Mouse (Mus musculus) splenic B cell, adult 2 months (primary cell): ENCODE data around the gene Gspt2.
"Not testable (repeated sequence)": the region's sequence is repeated elsewhere in the genome, so short reads cannot be mapped to it uniquely, and the experiment has no call there.

ENCODE experiments used
- DNase-seq: peaks from one replicate; pipeline ENCODE4 v3.0.0-alpha.2; 2011; ENCODE audit warnings: low read depth, low spot score
- H3K27me3 ChIP-seq: 2 replicates; pipeline ENCODE4 v1.6.1; 2012; ENCODE audit warnings: mild to moderate bottlenecking, low read length, moderate library complexity, mixed read lengths; ENCODE audit not compliant: control insufficient read depth, poor library complexity, insufficient read depth, severe bottlenecking
- H3K36me3 ChIP-seq: 2 replicates; pipeline ENCODE4 v1.6.1; 2012; ENCODE audit warnings: mild to moderate bottlenecking, low read length, moderate library complexity, mixed read lengths; ENCODE audit not compliant: control insufficient read depth, poor library complexity, insufficient read depth, severe bottlenecking

Gene Gspt2

DNA sequence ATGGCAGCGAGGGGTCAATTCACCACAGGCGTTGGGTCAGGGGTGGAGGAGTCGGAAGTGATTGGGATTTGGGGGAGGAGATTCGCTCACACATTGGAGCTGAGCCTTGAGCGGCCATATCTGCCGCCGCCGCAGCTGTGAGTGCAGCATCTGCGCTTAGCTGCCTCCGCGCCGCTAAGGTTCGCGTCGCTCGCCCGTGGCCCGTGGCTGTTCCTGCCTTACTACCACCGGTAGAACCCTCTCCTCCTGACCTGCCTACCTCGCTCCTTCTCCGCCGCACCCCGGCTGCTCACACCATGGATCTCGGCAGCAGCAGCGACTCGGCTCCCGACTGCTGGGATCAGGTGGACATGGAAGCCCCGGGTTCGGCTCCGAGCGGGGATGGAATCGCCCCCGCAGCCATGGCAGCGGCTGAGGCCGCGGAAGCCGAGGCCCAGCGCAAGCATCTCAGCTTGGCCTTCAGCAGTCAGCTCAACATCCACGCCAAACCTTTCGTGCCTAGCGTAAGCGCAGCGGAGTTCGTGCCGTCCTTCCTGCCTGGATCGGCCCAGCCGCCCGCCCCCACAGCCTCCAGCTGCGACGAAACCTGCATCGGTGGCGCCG is at the start of gene Gspt2:
Gene Gspt2 (plus strand): TSS at position 109 of the 603 bp plus-strand sequence.
- no peaks in the 10 kb centered on the region for H3K36me3 ChIP-seq
- no peaks in the 10 kb centered on the region for H3K27me3 ChIP-seq
- DNase-seq, result no peak

DNA sequence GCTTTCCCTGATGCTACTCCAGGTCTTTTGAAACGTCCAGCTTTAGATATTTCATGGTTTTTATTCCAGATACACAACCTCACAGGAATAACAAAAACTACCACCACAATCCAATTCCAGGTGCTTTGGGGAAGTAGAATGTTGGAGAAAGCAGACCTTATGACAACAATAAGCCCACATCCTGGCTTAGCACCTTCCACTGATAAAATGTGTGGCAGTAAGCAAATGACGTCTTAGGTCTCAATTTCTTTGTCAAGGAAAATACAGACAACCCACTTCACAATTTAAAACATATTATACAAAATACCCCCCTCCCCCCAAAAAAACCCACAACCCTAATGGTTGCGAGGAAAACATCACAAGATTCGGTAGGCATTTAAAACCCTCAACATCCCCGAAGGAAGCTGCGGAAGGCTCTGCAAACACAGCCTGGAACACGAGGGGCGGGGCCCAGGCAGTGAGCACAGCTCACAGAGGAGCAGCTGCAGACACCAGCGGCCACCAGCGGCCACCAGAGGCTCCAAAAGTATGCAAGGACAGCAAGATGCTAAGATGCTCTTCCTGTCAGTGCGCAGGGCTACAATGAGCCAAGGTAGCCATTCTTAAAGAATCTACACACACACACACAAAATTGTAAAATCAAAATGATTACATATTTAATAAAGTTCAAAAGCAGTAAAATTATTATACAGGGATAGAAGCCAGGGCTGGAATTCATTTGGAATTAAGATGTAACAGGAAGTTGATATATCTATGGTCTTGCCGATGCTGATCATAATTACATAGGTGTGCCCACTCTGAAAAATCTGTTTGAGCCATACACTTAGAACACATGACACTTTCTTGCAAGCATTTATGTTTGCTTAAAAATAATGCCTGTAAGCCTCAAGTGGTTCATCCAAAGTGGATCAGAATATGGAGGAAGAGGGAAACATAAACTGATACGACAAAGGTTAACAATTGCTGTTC is 10.8 kb upstream of the Gspt2 start:
- DNase-seq, result no peak
- Histone ChIP-seq H3K36me3 (no peaks in the 10 kb centered on the region), H3K27me3 (no peaks in the 10 kb centered on the region)

DNA sequence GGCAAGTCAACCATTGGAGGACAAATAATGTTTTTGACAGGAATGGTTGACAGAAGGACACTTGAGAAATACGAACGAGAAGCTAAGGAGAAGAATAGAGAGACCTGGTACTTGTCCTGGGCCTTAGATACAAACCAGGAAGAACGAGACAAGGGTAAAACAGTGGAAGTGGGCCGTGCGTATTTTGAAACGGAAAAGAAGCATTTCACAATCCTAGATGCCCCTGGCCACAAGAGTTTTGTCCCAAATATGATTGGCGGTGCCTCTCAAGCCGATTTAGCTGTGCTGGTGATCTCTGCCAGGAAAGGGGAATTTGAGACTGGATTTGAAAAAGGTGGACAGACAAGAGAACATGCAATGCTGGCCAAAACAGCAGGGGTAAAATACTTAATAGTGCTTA is 1.0 kb downstream of the Gspt2 start:
- no peak for DNase-seq
- H3K36me3 ChIP-seq, result no peaks in the 10 kb centered on the region
- no peaks in the 10 kb centered on the region for H3K27me3 ChIP-seq

DNA sequence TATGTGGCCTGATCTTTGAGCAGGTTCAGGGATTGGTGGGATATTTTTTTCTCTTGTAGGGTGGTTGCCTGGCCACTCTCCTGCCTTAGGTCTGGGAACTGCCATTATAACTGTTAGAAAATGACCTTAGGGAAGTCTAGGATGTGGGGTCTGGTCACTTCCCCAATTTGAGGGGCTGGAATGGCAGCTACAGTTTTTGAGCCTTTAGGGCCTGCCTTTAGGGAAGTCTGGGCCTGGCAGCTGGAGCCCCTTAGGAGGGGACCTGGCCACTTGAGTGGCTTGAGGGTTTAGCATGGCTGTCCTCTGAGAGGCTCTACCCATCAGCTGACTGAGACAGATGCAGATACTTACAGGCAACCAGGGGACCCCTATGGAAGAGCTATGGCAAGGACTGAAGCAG is 12.7 kb downstream of the Gspt2 start:
- DNase-seq, result no peak
- H3K36me3 ChIP-seq, result no peaks in the 10 kb centered on the region

DNA sequence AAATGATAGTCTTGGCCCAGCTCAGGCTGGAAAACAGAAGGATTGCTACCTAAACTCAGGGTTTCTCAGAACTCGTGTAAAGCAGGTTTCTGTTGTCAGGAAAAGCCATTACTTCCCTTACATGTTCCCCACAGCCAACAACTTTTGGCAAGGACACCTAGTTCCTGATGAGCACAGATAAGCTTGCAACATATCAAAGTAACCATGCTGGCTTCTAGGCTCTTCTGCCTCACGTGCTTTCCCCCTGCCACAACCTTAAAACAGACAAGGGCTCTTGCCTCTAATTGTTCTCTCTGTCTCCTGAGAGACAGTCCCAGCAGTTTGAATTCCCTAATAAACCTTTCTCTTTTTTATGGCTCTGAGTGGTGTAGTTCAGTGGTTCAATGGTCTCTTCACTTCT is 21.9 kb downstream of the Gspt2 start:
- Histone ChIP-seq H3K36me3 (no peaks in the 10 kb centered on the region), H3K27me3 (no peaks in the 10 kb centered on the region)
- no peak for DNase-seq

More for the DNA sequence above, 12.7 kb downstream of the Gspt2 start:
- H3K27me3 ChIP-seq, result no peaks in the 10 kb centered on the region

DNA sequence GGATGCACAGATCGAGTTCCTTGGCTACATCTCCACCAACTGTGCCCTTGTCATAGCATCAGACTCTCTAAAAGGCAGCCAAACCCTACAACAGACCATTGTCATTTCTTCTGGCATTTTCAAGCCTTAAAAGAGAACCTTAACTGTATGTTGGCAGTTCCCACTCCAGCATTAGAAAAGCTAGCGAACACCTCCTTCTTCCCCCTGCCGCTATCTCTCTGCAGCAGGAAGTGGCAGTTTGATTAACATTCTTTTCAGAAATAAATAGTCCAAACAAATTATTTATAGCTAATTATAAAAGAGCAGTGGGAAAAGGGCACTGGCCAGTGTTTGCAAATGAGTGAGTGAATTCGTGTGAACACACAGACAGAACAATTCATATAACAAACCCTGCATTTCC is 34.9 kb downstream of the Gspt2 start:
- no peaks in the 10 kb centered on the region for H3K36me3 ChIP-seq
- H3K27me3 ChIP-seq, result no peaks in the 10 kb centered on the region
- DNase-seq, result no peak

DNA sequence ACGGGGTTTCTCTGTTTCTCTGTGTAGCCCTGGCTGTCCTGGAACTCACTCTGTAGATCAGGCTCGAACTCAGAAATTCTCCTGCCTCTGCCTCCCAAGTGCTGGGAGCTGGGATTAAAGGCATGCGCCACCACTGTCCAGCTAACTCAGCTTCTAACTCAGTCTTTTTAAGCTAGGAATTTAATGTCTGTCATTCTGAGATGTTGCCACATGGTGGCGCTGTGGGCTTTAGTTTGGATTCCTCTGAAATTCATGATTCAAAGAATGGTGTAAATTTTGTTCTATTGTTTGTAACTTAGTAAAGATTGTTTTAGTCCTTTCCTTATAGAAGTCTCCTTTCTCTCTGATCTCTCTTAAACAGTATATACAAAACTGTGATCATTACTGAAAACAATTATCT is 39.1 kb downstream of the Gspt2 start:
- H3K36me3 ChIP-seq, result no peaks in the 10 kb centered on the region
- DNase-seq, result peak; percentile 48
- H3K27me3 ChIP-seq, result no peaks in the 10 kb centered on the region

DNA sequence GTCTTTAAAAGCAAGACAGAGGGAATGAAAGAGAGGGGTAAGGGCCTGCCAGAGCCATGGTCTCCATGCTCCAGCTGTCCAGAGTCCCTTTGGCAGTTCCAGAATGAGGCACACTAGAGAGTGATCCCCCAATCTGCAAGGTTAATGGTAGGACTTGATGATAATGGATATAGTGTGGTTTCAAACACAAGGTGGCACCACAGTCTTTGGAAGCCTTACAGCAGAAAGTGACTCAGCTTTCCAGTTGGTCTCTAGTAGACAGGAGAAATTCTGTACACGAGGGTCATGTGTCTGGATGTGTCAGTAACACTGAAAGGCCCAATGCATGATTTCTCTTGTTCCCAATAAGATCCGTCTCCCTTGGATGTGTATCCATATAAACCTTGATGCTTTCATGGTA is 45.7 kb downstream of the Gspt2 start:
- H3K27me3 ChIP-seq, H3K36me3 ChIP-seq, DNase-seq: not testable (repeated sequence)

DNA sequence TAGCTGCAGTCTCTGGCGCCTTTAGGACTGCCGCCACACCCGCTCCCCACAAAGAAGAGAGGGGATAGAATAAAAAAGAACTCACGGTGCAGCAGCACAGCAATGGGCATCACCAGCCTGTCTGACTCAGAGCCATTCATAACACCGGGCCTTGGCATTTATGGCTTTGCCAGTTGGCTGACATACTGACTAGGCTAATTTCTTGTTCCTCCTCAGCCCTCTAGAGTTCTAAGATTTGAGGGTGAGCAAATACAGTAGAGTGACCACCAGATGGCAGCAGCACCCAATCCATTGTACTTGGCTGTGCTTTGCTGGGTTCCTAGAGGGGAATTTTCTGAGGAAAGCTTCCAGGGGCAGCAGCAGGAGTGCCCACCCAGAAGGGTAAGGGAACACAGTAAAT is 53.7 kb downstream of the Gspt2 start:
- H3K36me3 ChIP-seq, DNase-seq, H3K27me3 ChIP-seq: not testable (repeated sequence)
